Mouse (Mus musculus): Measurements from ENCODE around the gene Tmem95. TPM values are rescaled to one million over a fixed set of nuclear protein-coding genes. Genes with fewer than 3 reads are reported as not detected.
A peak's percentile ranks its signal among the peaks of the same experiment; 100 is the strongest.

Gene Tmem95
- polyA plus RNA-seq, 1 experiment from 2014 or later = not detected

GRCm38 (mm10) chr11:69901993-69902392 is 24.2 kb upstream of the Tmem95 start:
- H3K4me3 ChIP-seq (ENCODE audit: low read depth, low read length) = peak overlapping the region; percentile 96
- H3K4me2 ChIP-seq (ENCODE audit: low read depth) = peak overlapping the region; percentile 98
- peak; percentile 23 for DNase-seq (ENCODE audit: low spot score)
- under 1% methylated on average over 37 of the region's 39 CpGs for WGBS
- no peaks in the 10 kb centered on the region for H3K27me3 ChIP-seq (ENCODE audit: control insufficient read depth, insufficient read depth, low read length)
- H3K36me3 ChIP-seq (ENCODE audit: control insufficient read depth, insufficient read depth, low read length) = peaks cover 22% of the 10 kb centered on the region
- peak overlapping the region; percentile 98 for H3K9ac ChIP-seq (ENCODE audit: low read length)
- H3K27ac ChIP-seq (ENCODE audit: low read depth, low read length) = peak overlapping the region; percentile 95
- H3K4me1 ChIP-seq (ENCODE audit: control insufficient read depth, insufficient read depth, low read length) = peaks cover 10% of the 10 kb centered on the region
- H3K9me3 ChIP-seq (ENCODE audit: control insufficient read depth, low read length) = no peaks in the 10 kb centered on the region
- ATAC-seq (ENCODE audit: insufficient read depth, low FRiP score, low TSS enrichment) = no peak; the same call in 1 of the 2 replicates

DNA sequence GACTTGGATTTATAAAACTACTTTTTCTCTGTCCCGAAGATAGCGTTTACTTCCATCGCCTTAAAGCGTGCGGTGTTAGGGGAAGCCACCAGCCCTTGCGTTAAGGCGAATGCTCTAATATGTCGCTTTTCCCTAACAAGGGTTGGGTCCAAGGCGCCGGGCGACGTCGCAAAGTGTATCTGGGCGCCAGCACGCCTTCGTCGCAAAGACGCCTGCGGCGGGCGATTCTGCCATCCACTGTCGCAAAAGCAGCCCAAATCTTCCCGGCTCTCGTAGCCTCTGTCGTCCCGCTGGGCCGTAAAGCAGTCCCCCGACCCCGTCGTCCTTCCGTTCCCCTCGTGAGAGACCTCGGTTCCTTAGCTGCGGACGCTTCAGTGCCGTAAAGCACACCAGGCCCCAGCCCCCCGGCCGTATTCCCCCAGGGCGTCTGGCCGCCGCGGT is 23.6 kb upstream of the Tmem95 start:
- peak overlapping the region; percentile 95 for H3K27ac ChIP-seq (ENCODE audit: low read depth, low read length)
- H3K9me3 ChIP-seq (ENCODE audit: control insufficient read depth, low read length) = no peaks in the 10 kb centered on the region
- H3K27me3 ChIP-seq (ENCODE audit: control insufficient read depth, insufficient read depth, low read length) = no peaks in the 10 kb centered on the region
- H3K4me1 ChIP-seq (ENCODE audit: control insufficient read depth, insufficient read depth, low read length) = peaks cover 10% of the 10 kb centered on the region
- peak overlapping the region; percentile 98 for H3K9ac ChIP-seq (ENCODE audit: low read length)
- H3K36me3 ChIP-seq (ENCODE audit: control insufficient read depth, insufficient read depth, low read length) = peaks cover 16% of the 10 kb centered on the region
- ATAC-seq (ENCODE audit: insufficient read depth, low FRiP score, low TSS enrichment) (peak; percentile 72), DNase-seq (ENCODE audit: low spot score) (peak; percentile 97)
- peak overlapping the region; percentile 98 for H3K4me2 ChIP-seq (ENCODE audit: low read depth)
- under 1% methylated on average over 42 of the region's 42 CpGs for WGBS
- peak overlapping the region; percentile 96 for H3K4me3 ChIP-seq (ENCODE audit: low read depth, low read length)

DNA sequence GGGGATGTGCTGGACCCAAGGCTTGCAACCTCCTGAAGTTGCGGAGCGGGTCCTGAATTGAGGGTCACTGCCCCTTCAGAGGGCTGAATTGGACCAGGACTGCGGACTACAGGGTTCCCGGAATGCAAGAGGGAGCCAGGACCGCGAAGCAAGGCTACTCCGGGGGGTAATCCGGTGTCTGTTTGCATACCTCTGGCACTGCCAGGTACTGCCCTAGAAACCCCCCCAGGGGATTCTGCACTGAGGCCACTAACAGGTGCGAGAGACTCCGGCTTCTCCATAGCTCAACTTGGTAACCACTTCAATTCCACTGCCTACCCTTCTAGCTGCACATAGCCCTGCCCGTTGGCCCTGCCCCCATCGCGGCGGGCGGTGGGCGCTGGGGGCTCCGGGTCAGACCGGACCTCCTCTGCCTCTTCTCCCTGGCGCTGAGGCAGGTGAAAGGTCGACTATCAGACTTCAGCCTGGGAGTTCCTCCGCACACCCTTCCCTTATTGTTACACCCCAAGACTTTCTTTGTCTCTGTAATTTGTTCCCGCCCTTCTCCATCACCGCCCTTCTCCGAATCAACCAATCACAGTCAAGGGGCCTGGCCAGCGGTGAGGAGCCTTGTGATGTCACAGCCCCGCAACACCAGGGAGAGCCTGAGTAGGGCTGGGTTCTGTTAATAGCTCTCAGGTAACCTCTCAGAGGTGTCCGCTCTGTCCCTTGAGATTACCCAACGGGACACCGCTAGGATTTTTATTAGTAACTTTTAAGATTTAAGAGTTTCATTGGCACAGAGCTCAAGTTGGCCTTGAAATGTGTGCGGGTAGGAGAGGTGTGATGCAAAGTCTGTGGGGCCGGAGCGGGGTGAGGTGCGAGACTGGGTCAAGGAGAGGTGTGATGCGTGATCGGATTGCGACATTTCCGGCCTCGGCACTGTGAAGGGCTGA is 22.9 kb upstream of the Tmem95 start, which contains the start of the genes 2810408A11Rik and Neurl4:
Gene 2810408A11Rik, minus strand, starts transcription at position 517 of the 935 bp plus-strand sequence.
Gene Neurl4, plus strand, starts transcription at position 602 of the 935 bp plus-strand sequence.
- peaks cover 10% of the 10 kb centered on the region for H3K4me1 ChIP-seq (ENCODE audit: control insufficient read depth, insufficient read depth, low read length)

GRCm38 (mm10) chr11:69899870-69900269 is 22.1 kb upstream of the Tmem95 start:
- Histone ChIP-seq H3K9me3 (ENCODE audit: control insufficient read depth, low read length) (no peaks in the 10 kb centered on the region), H3K27ac (ENCODE audit: low read depth, low read length) (no peak overlapping the region), H3K9ac (ENCODE audit: low read length) (peak overlapping the region; percentile 98), H3K36me3 (ENCODE audit: control insufficient read depth, insufficient read depth, low read length) (peaks cover 4% of the 10 kb centered on the region), H3K4me1 (ENCODE audit: control insufficient read depth, insufficient read depth, low read length) (peaks cover 10% of the 10 kb centered on the region), H3K4me3 (ENCODE audit: low read depth, low read length) (peak overlapping the region; percentile 96), H3K27me3 (ENCODE audit: control insufficient read depth, insufficient read depth, low read length) (no peaks in the 10 kb centered on the region), H3K4me2 (ENCODE audit: low read depth) (peak overlapping the region; percentile 98)
- WGBS = 25% methylated on average over 4 of the region's 4 CpGs
- DNase-seq (ENCODE audit: low spot score) (no peak), ATAC-seq (ENCODE audit: insufficient read depth, low FRiP score, low TSS enrichment) (no peak)

More for the DNA sequence above, 22.9 kb upstream of the Tmem95 start, which contains the start of the genes 2810408A11Rik and Neurl4:
- Histone ChIP-seq H3K27ac (ENCODE audit: low read depth, low read length) (peak within 1 kb of the TSS; percentile 95), H3K9ac (ENCODE audit: low read length) (peak within 1 kb of the TSS; percentile 98), H3K27me3 (ENCODE audit: control insufficient read depth, insufficient read depth, low read length) (no peaks in the 10 kb centered on the region), H3K4me3 (ENCODE audit: low read depth, low read length) (peak within 1 kb of the TSS; percentile 96), H3K9me3 (ENCODE audit: control insufficient read depth, low read length) (no peaks in the 10 kb centered on the region), H3K4me2 (ENCODE audit: low read depth) (peak within 1 kb of the TSS; percentile 98), H3K36me3 (ENCODE audit: control insufficient read depth, insufficient read depth, low read length) (peaks cover 10% of the 10 kb centered on the region)
- ATAC-seq (ENCODE audit: insufficient read depth, low FRiP score, low TSS enrichment) = peak; percentile 96
- WGBS = under 1% methylated on average over 38 of the region's 38 CpGs
- DNase-seq (ENCODE audit: low spot score) = peak; percentile 89

GRCm38 (mm10) chr11:69895291-69895690 is 17.5 kb upstream of the Tmem95 start, which contains the start of gene Acap1:
Acap1 (minus strand) TSS chr11:69895539.
- Histone ChIP-seq H3K4me1 (ENCODE audit: control insufficient read depth, insufficient read depth, low read length) (no peaks in the 10 kb centered on the region), H3K27ac (ENCODE audit: low read depth, low read length) (no peak within 1 kb of the TSS), H3K4me3 (ENCODE audit: low read depth, low read length) (no peak within 1 kb of the TSS), H3K9me3 (ENCODE audit: control insufficient read depth, low read length) (no peaks in the 10 kb centered on the region), H3K27me3 (ENCODE audit: control insufficient read depth, insufficient read depth, low read length) (no peaks in the 10 kb centered on the region), H3K9ac (ENCODE audit: low read length) (no peak within 1 kb of the TSS), H3K36me3 (ENCODE audit: control insufficient read depth, insufficient read depth, low read length) (no peaks in the 10 kb centered on the region), H3K4me2 (ENCODE audit: low read depth) (no peak within 1 kb of the TSS)
- ATAC-seq (ENCODE audit: insufficient read depth, low FRiP score, low TSS enrichment) = no peak
- WGBS = 61% methylated on average over 4 of the region's 4 CpGs
- no peak for DNase-seq (ENCODE audit: low spot score)

DNA sequence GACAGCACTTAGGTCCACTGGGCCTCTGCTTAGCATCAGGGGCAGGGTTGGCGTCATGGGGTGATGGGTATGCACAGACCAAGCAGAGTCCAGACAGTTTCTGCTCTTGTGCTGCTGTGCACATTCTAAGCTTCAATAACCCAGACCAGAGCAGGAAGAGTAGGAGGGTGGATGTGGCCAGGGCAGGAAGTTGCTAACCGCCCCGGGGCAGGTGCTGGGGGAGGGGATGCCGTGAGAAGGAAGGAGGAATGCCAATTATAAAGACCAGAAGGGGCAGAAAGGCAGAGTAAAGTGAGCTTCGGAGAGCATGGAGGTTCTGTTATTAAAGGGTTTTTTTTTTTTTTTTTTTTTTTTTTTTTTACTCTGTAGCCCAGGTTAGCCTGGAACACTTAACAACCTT is 16.9 kb upstream of the Tmem95 start:
- 81% methylated on average over 5 of the region's 5 CpGs for WGBS
- H3K4me1 ChIP-seq (ENCODE audit: control insufficient read depth, insufficient read depth, low read length) = no peaks in the 10 kb centered on the region
- H3K4me3 ChIP-seq (ENCODE audit: low read depth, low read length) = no peak overlapping the region
- no peak for DNase-seq (ENCODE audit: low spot score)
- no peaks in the 10 kb centered on the region for H3K36me3 ChIP-seq (ENCODE audit: control insufficient read depth, insufficient read depth, low read length)
- H3K9ac ChIP-seq (ENCODE audit: low read length) = no peak overlapping the region
- no peak overlapping the region for H3K4me2 ChIP-seq (ENCODE audit: low read depth)
- no peak overlapping the region for H3K27ac ChIP-seq (ENCODE audit: low read depth, low read length)
- H3K9me3 ChIP-seq (ENCODE audit: control insufficient read depth, low read length) = no peaks in the 10 kb centered on the region
- no peak for ATAC-seq (ENCODE audit: insufficient read depth, low FRiP score, low TSS enrichment)
- no peaks in the 10 kb centered on the region for H3K27me3 ChIP-seq (ENCODE audit: control insufficient read depth, insufficient read depth, low read length)

GRCm38 (mm10) chr11:69891482-69891881 is 13.7 kb upstream of the Tmem95 start:
- 82% methylated on average over 4 of the region's 4 CpGs for WGBS
- no peaks in the 10 kb centered on the region for H3K36me3 ChIP-seq (ENCODE audit: control insufficient read depth, insufficient read depth, low read length)
- no peaks in the 10 kb centered on the region for H3K9me3 ChIP-seq (ENCODE audit: control insufficient read depth, low read length)
- no peak overlapping the region for H3K9ac ChIP-seq (ENCODE audit: low read length)
- no peak overlapping the region for H3K4me2 ChIP-seq (ENCODE audit: low read depth)
- H3K4me3 ChIP-seq (ENCODE audit: low read depth, low read length) = no peak overlapping the region
- H3K27me3 ChIP-seq (ENCODE audit: control insufficient read depth, insufficient read depth, low read length) = no peaks in the 10 kb centered on the region
- no peaks in the 10 kb centered on the region for H3K4me1 ChIP-seq (ENCODE audit: control insufficient read depth, insufficient read depth, low read length)
- no peak for DNase-seq (ENCODE audit: low spot score)
- no peak for ATAC-seq (ENCODE audit: insufficient read depth, low FRiP score, low TSS enrichment)
- no peak overlapping the region for H3K27ac ChIP-seq (ENCODE audit: low read depth, low read length)

- no peaks in the 10 kb centered on the region for H3K9me3 ChIP-seq (ENCODE audit: control insufficient read depth, low read length)
- no peak overlapping the region for H3K4me3 ChIP-seq (ENCODE audit: low read depth, low read length)
- ATAC-seq (ENCODE audit: insufficient read depth, low FRiP score, low TSS enrichment) (no peak), DNase-seq (ENCODE audit: low spot score) (no peak)
- H3K4me2 ChIP-seq (ENCODE audit: low read depth) = no peak overlapping the region
- no peaks in the 10 kb centered on the region for H3K27me3 ChIP-seq (ENCODE audit: control insufficient read depth, insufficient read depth, low read length)
- H3K27ac ChIP-seq (ENCODE audit: low read depth, low read length) = no peak overlapping the region
- no peak overlapping the region for H3K9ac ChIP-seq (ENCODE audit: low read length)
- no peaks in the 10 kb centered on the region for H3K4me1 ChIP-seq (ENCODE audit: control insufficient read depth, insufficient read depth, low read length)
- WGBS = 79% methylated on average over 8 of the region's 8 CpGs
- no peaks in the 10 kb centered on the region for H3K36me3 ChIP-seq (ENCODE audit: control insufficient read depth, insufficient read depth, low read length)
Observed at GRCm38 (mm10) chr11:69886907-69887635, 9.3 kb upstream of the Tmem95 start.
